8 mouse cellular contexts compared by ENCODE assay signal in genomic region chr2:28535263-28535540, GRCm38 (mm10). TPM values are rescaled to one million over a fixed set of nuclear protein-coding genes. Genes with fewer than 3 reads are reported as not detected.
DNase-seq lines count a peak whose midpoint lies in the region; ATAC-seq and TF ChIP-seq lines count a peak whose summit lies in the region.

No protein-coding gene starts in this region.

- 74% methylated on average over 4 of the region's 4 CpGs for WGBS in spleen, adult 2 months
- 43% methylated on average over 4 of the region's 4 CpGs for WGBS in forebrain, embryonic 14.5 days
- WGBS in liver, embryonic 11.5 days = 46% methylated on average over 4 of the region's 4 CpGs
- 43% methylated on average over 4 of the region's 4 CpGs for WGBS in stomach, postnatal 0 days

- TF ChIP-seq CTCF in spleen, adult 2 months (IDR thresholded peaks at IDR 0.05; ENCODE audit: extremely low read depth, insufficient read depth, insufficient read length, insufficient replicate concordance) = no peak
- TF ChIP-seq CTCF in stomach, postnatal 0 days (IDR thresholded peaks at IDR 0.05; ENCODE audit: low read depth) = no peak

- ATAC-seq in forebrain, embryonic 14.5 days = no peak
- no peak for ATAC-seq in liver, embryonic 11.5 days (replicated peaks; ENCODE audit: low FRiP score)
- no peak for ATAC-seq in stomach, postnatal 0 days (ENCODE audit: low FRiP score, low TSS enrichment)

- H3K36me3 ChIP-seq in spleen, adult 2 months (ENCODE audit: control insufficient read depth, insufficient read depth, low read length) = no peaks in the 10 kb centered on the region
- H3K36me3 ChIP-seq in forebrain, embryonic 14.5 days (ENCODE audit: control insufficient read depth, insufficient read depth, low read length) = 0 out of 2 replicates have a peak, but pooled peaks cover under 1% of the 10 kb centered on the region
- H3K36me3 ChIP-seq in liver, embryonic 11.5 days (ENCODE audit: control insufficient read depth, insufficient read depth, low read length) = no peaks in the 10 kb centered on the region
- no peaks in the 10 kb centered on the region for H3K36me3 ChIP-seq in stomach, postnatal 0 days (ENCODE audit: control insufficient read depth, insufficient read depth, low read length)

- H3K4me3 ChIP-seq in spleen, adult 2 months (ENCODE audit: extremely low read depth, insufficient read depth, insufficient read length) = no peak overlapping the region
- H3K4me3 ChIP-seq in forebrain, embryonic 14.5 days (ENCODE audit: low read depth, low read length) = 0 out of 2 replicates have a peak overlapping the region, but pooled peaks have one; percentile 1
- H3K4me3 ChIP-seq in liver, embryonic 11.5 days (ENCODE audit: low read depth, low read length) = no peak overlapping the region
- H3K4me3 ChIP-seq in stomach, postnatal 0 days (ENCODE audit: low read depth, low read length) = no peak overlapping the region

- no peak for DNase-seq in spleen, adult 2 months (ENCODE audit: low read depth in 1 of 2, low spot score in 2 of 2)
- no peak for DNase-seq in spleen, postnatal 14 days (ENCODE audit: low spot score in 2 of 2)
- DNase-seq in forebrain, embryonic 14.5 days (ENCODE audit: low spot score) = peak; percentile 31
- DNase-seq in liver, embryonic 11.5 days (ENCODE audit: low spot score) = no peak
- DNase-seq in stomach, postnatal 0 days (ENCODE audit: low spot score) = no peak
- no peak for DNase-seq in right cerebral cortex, postnatal 4 days
- no peak for DNase-seq in left cerebral cortex, adult 18-20 months (ENCODE audit: low spot score in 2 of 2)
- no peak for DNase-seq in left cerebral cortex, postnatal 14 days (ENCODE audit: low spot score in 2 of 2)

- peak overlapping the region; percentile 86 for H3K4me2 ChIP-seq in forebrain, embryonic 14.5 days (ENCODE audit: low read length)
- 0 out of 2 replicates have a peak overlapping the region, but pooled peaks have one; percentile 22 for H3K4me2 ChIP-seq in liver, embryonic 11.5 days
- peak overlapping the region; percentile 85; the same call in 1 of the 2 replicates for H3K4me2 ChIP-seq in stomach, postnatal 0 days (replicated peaks; ENCODE audit: low read depth)

- H3K9me3 ChIP-seq in forebrain, embryonic 14.5 days (replicated peaks; ENCODE audit: control insufficient read depth, low read length) = no peaks in the 10 kb centered on the region
- H3K9me3 ChIP-seq in liver, embryonic 11.5 days (ENCODE audit: control insufficient read depth, low read length) = no peaks in the 10 kb centered on the region
- H3K9me3 ChIP-seq in stomach, postnatal 0 days (ENCODE audit: control insufficient read depth, low read length) = no peaks in the 10 kb centered on the region

- 0 out of 2 replicates have a peak overlapping the region, but pooled peaks have one; percentile 8 for H3K27ac ChIP-seq in spleen, adult 2 months (ENCODE audit: insufficient read depth, low read length)
- peak overlapping the region; percentile 86 for H3K27ac ChIP-seq in forebrain, embryonic 14.5 days (ENCODE audit: low read depth, low read length)
- peak overlapping the region; percentile 32; the same call in 1 of the 2 replicates for H3K27ac ChIP-seq in liver, embryonic 11.5 days (ENCODE audit: low read depth, low read length)
- peak overlapping the region; percentile 69 for H3K27ac ChIP-seq in stomach, postnatal 0 days (replicated peaks)

- H3K27me3 ChIP-seq in spleen, adult 2 months (ENCODE audit: control insufficient read depth, insufficient read depth, low read length) = no peaks in the 10 kb centered on the region
- no peaks in the 10 kb centered on the region for H3K27me3 ChIP-seq in forebrain, embryonic 14.5 days (replicated peaks; ENCODE audit: control insufficient read depth, insufficient read depth, low read length)
- H3K27me3 ChIP-seq in liver, embryonic 11.5 days (replicated peaks; ENCODE audit: control insufficient read depth, insufficient read depth, low read length) = peaks cover 5% of the 10 kb centered on the region
- no peaks in the 10 kb centered on the region for H3K27me3 ChIP-seq in stomach, postnatal 0 days (ENCODE audit: control insufficient read depth, insufficient read depth, low read length)

- no peak for TF ChIP-seq EP300 in stomach, postnatal 0 days (optimal IDR thresholded peaks at IDR 0.05)

- intact Hi-C loops in left cerebral cortex, postnatal 14 days (cut with DNase I) = no loop called here

- 0 out of 2 replicates have a peak overlapping the region, but pooled peaks have one; percentile 29 for H3K9ac ChIP-seq in forebrain, embryonic 14.5 days (ENCODE audit: low read length)
- H3K9ac ChIP-seq in liver, embryonic 11.5 days (ENCODE audit: low read depth, low read length) = peak overlapping the region; percentile 20; the same call in 1 of the 2 replicates
- peak overlapping the region; percentile 41 for H3K9ac ChIP-seq in stomach, postnatal 0 days (ENCODE audit: low read length)

- peaks cover 55% of the 10 kb centered on the region for H3K4me1 ChIP-seq in spleen, adult 2 months (ENCODE audit: control insufficient read depth, insufficient read depth, insufficient read length)
- H3K4me1 ChIP-seq in forebrain, embryonic 14.5 days (ENCODE audit: control insufficient read depth, insufficient read depth, low read length) = peaks cover 76% of the 10 kb centered on the region
- peaks cover 30% of the 10 kb centered on the region for H3K4me1 ChIP-seq in liver, embryonic 11.5 days (replicated peaks; ENCODE audit: control insufficient read depth, insufficient read depth, low read length)
- H3K4me1 ChIP-seq in stomach, postnatal 0 days (replicated peaks; ENCODE audit: control insufficient read depth, insufficient read depth) = peaks cover 28% of the 10 kb centered on the region

- TF ChIP-seq POLR2A in spleen, adult 2 months (IDR thresholded peaks at IDR 0.05; ENCODE audit: low read depth, low read length) = no peak

RNA-seq across cellular contexts. Expression of gene Ralgds, which starts 22.3 kb away (rescaled TPM):
- 36.6 and 43.4 TPM in 2 replicates for polyA plus RNA-seq in spleen, adult 2 months (2012; rRNA removed)
- polyA plus RNA-seq in forebrain, embryonic 14.5 days (2014; fragmentation: Nextera tagmentation; extraction: Ambion mirVana) = 63.3 and 82.1 TPM in 2 replicates
- polyA plus RNA-seq in liver, embryonic 11.5 days (2014; fragmentation: Nextera tagmentation; extraction: Ambion mirVana) = 11.3 and 12.9 TPM in 2 replicates
- polyA plus RNA-seq in stomach, postnatal 0 days (2015; fragmentation: Nextera tagmentation; extraction: Ambion mirVana) = 23.9 and 26.8 TPM in 2 replicates
- total RNA-seq in left cerebral cortex, adult 18-20 months (2021) = 10 to 100 TPM; 78.2 to 87.4 TPM
- total RNA-seq in left cerebral cortex, postnatal 14 days (2021) = 100 to 1,000 TPM; 119 TPM

RNA-seq across cellular contexts. Expression of gene Cel, which starts 28.0 kb away (rescaled TPM):
- polyA plus RNA-seq in spleen, adult 2 months (2012; rRNA removed) = 1,405 and 1,688 TPM in 2 replicates
- polyA plus RNA-seq in forebrain, embryonic 14.5 days (2014; fragmentation: Nextera tagmentation; extraction: Ambion mirVana) = not detected in 2 replicates
- not detected in 2 replicates for polyA plus RNA-seq in liver, embryonic 11.5 days (2014; fragmentation: Nextera tagmentation; extraction: Ambion mirVana)
- polyA plus RNA-seq in stomach, postnatal 0 days (2015; fragmentation: Nextera tagmentation; extraction: Ambion mirVana) = 2.0 and 3.3 TPM in 2 replicates
- not detected for total RNA-seq in left cerebral cortex, adult 18-20 months (2021)
- total RNA-seq in left cerebral cortex, postnatal 14 days (2021) = not detected

RNA-seq across cellular contexts. Expression of gene Gm10134, which starts 29.3 kb away (rescaled TPM):
- 0.46 TPM in 1 of 2 replicates, not detected in the other for polyA plus RNA-seq in spleen, adult 2 months (2012; rRNA removed)
- 0.94 TPM in 1 of 2 replicates, not detected in the other for polyA plus RNA-seq in forebrain, embryonic 14.5 days (2014; fragmentation: Nextera tagmentation; extraction: Ambion mirVana)
- 0.73 and 0.78 TPM in 2 replicates for polyA plus RNA-seq in liver, embryonic 11.5 days (2014; fragmentation: Nextera tagmentation; extraction: Ambion mirVana)
- polyA plus RNA-seq in stomach, postnatal 0 days (2015; fragmentation: Nextera tagmentation; extraction: Ambion mirVana) = 5.5 and 6.2 TPM in 2 replicates
- total RNA-seq in left cerebral cortex, adult 18-20 months (2021) = 1 to 10 TPM in 1 of 2 experiments, not detected in 1; 1.1 TPM
- 1 to 10 TPM; 1.1 to 1.5 TPM for total RNA-seq in left cerebral cortex, postnatal 14 days (2021)

RNA-seq across cellular contexts. Expression of gene Gbgt1, which starts 38.5 kb away (rescaled TPM):
- polyA plus RNA-seq in spleen, adult 2 months (2012; rRNA removed) = 2.9 and 3.7 TPM in 2 replicates
- polyA plus RNA-seq in forebrain, embryonic 14.5 days (2014; fragmentation: Nextera tagmentation; extraction: Ambion mirVana) = 0.22 and 0.33 TPM in 2 replicates
- 0.22 and 0.32 TPM in 2 replicates for polyA plus RNA-seq in liver, embryonic 11.5 days (2014; fragmentation: Nextera tagmentation; extraction: Ambion mirVana)
- 1.2 and 1.3 TPM in 2 replicates for polyA plus RNA-seq in stomach, postnatal 0 days (2015; fragmentation: Nextera tagmentation; extraction: Ambion mirVana)
- 1 to 10 TPM; 2.4 to 2.6 TPM for total RNA-seq in left cerebral cortex, adult 18-20 months (2021)
- 1 to 10 TPM; 1.6 to 2.5 TPM for total RNA-seq in left cerebral cortex, postnatal 14 days (2021)

RNA-seq across cellular contexts. Expression of gene Gtf3c5, which starts 48.3 kb away (rescaled TPM):
- 13.3 and 15.4 TPM in 2 replicates for polyA plus RNA-seq in spleen, adult 2 months (2012; rRNA removed)
- 20.5 and 28.6 TPM in 2 replicates for polyA plus RNA-seq in forebrain, embryonic 14.5 days (2014; fragmentation: Nextera tagmentation; extraction: Ambion mirVana)
- polyA plus RNA-seq in liver, embryonic 11.5 days (2014; fragmentation: Nextera tagmentation; extraction: Ambion mirVana) = 30.8 and 32.9 TPM in 2 replicates
- 13.1 and 14.0 TPM in 2 replicates for polyA plus RNA-seq in stomach, postnatal 0 days (2015; fragmentation: Nextera tagmentation; extraction: Ambion mirVana)
- 10 to 100 TPM; 19.1 to 19.4 TPM for total RNA-seq in left cerebral cortex, adult 18-20 months (2021)
- total RNA-seq in left cerebral cortex, postnatal 14 days (2021) = 10 to 100 TPM; 15.8 to 17.6 TPM

Comparison
In these comparisons a context has a peak if more than half of its experiments do, and no peak if none do; other contexts are left out.
1. H3K27ac ChIP-seq: peak in every context shown above with its lines; median percentile 86 in forebrain, embryonic 14.5 days; 69 in stomach, postnatal 0 days; 32 in liver, embryonic 11.5 days; 8 in spleen, adult 2 months.
2. H3K4me2 ChIP-seq: peak in every context shown above with its lines; median percentile 86 in forebrain, embryonic 14.5 days; 85 in stomach, postnatal 0 days; 22 in liver, embryonic 11.5 days.
3. RNA of gene Cel, which starts 28.0 kb away (polyA plus RNA-seq): 1,405 to 1,688 TPM in spleen, adult 2 months; 2.0 to 3.3 TPM in stomach, postnatal 0 days, not detected in forebrain, embryonic 14.5 days and not detected in liver, embryonic 11.5 days; every median in the first group is over 100 times any median in the second.
4. Peak in every context shown above with its lines, with median percentiles within 50 percentile points of each other: H3K9ac ChIP-seq.